Mouse (Mus musculus): ENCODE results near the gene Mapk8. TPM values are rescaled to one million over a fixed set of nuclear protein-coding genes. Genes with fewer than 3 reads are reported as not detected.
"Not testable (repeated sequence)": the region's sequence is repeated elsewhere in the genome, so short reads cannot be mapped to it uniquely, and the experiment has no call there.

Gene Mapk8
- polyA plus RNA-seq, 1 experiment from 2014 or later = 4.2 TPM

GRCm38 (mm10) chr14:33450331-33450730 is 3.4 kb upstream of the Mapk8 start:
- H3K4me2 ChIP-seq (ENCODE audit: low read depth, low read length) = no peak overlapping the region
- no peak overlapping the region for H3K27ac ChIP-seq (ENCODE audit: low read length)
- no peaks in the 10 kb centered on the region for H3K9me3 ChIP-seq (replicated peaks; ENCODE audit: control insufficient read depth, low read length)
- no peaks in the 10 kb centered on the region for H3K27me3 ChIP-seq (ENCODE audit: control insufficient read depth, insufficient read depth, low read depth, low read length)
- ATAC-seq (ENCODE audit: low read depth) = no peak
- peaks cover 3% of the 10 kb centered on the region for H3K4me1 ChIP-seq (ENCODE audit: control insufficient read depth, low read depth, low read length)
- H3K4me3 ChIP-seq (ENCODE audit: low read depth, low read length) = no peak overlapping the region
- no peaks in the 10 kb centered on the region for H3K36me3 ChIP-seq (ENCODE audit: control insufficient read depth, insufficient read depth)
- no peak overlapping the region for H3K9ac ChIP-seq (ENCODE audit: low read depth, low read length)

- H3K27me3 ChIP-seq (ENCODE audit: control insufficient read depth, insufficient read depth, low read depth, low read length) = no peaks in the 10 kb centered on the region
- H3K4me3 ChIP-seq (ENCODE audit: low read depth, low read length) = no peak overlapping the region
- no peaks in the 10 kb centered on the region for H3K36me3 ChIP-seq (ENCODE audit: control insufficient read depth, insufficient read depth)
- H3K4me2 ChIP-seq (ENCODE audit: low read depth, low read length) = no peak overlapping the region
- no peaks in the 10 kb centered on the region for H3K9me3 ChIP-seq (replicated peaks; ENCODE audit: control insufficient read depth, low read length)
- H3K27ac ChIP-seq (ENCODE audit: low read length) = no peak overlapping the region
- 48% methylated on average over 2 of the region's 2 CpGs for WGBS (ENCODE audit: insufficient replicate concordance)
- H3K9ac ChIP-seq (ENCODE audit: low read depth, low read length) = no peak overlapping the region
- H3K4me1 ChIP-seq (ENCODE audit: control insufficient read depth, low read depth, low read length) = peaks cover 3% of the 10 kb centered on the region
- no peak for ATAC-seq (ENCODE audit: low read depth)
These were observed 2.4 kb upstream of the Mapk8 start for GRCm38 (mm10) chr14:33449296-33449840.

- no peak overlapping the region for H3K27ac ChIP-seq (ENCODE audit: low read length)
- WGBS (ENCODE audit: insufficient replicate concordance) = 71% methylated on average over 4 of the region's 4 CpGs
- ATAC-seq (ENCODE audit: low read depth) = no peak
These were observed 1.3 kb upstream of the Mapk8 start for GRCm38 (mm10) chr14:33448276-33448675.

GRCm38 (mm10) chr14:33446561-33447023 is 366 bp downstream of the Mapk8 start:
- Histone ChIP-seq H3K4me3 (ENCODE audit: low read depth, low read length) (peak overlapping the region; percentile 89), H3K9ac (ENCODE audit: low read depth, low read length) (peak overlapping the region; percentile 79), H3K36me3 (ENCODE audit: control insufficient read depth, insufficient read depth) (no peaks in the 10 kb centered on the region), H3K27ac (ENCODE audit: low read length) (peak overlapping the region; percentile 82), H3K9me3 (replicated peaks; ENCODE audit: control insufficient read depth, low read length) (no peaks in the 10 kb centered on the region), H3K27me3 (ENCODE audit: control insufficient read depth, insufficient read depth, low read depth, low read length) (no peaks in the 10 kb centered on the region), H3K4me1 (ENCODE audit: control insufficient read depth, low read depth, low read length) (peaks cover 3% of the 10 kb centered on the region), H3K4me2 (ENCODE audit: low read depth, low read length) (peak overlapping the region; percentile 88)
- WGBS (ENCODE audit: insufficient replicate concordance) = under 1% methylated on average over 59 of the region's 72 CpGs
- peak; percentile 47 for ATAC-seq (ENCODE audit: low read depth)

More at GRCm38 (mm10) chr14:33448276-33448675, 1.3 kb upstream of the Mapk8 start:
- no peaks in the 10 kb centered on the region for H3K27me3 ChIP-seq (ENCODE audit: control insufficient read depth, insufficient read depth, low read depth, low read length)
- H3K9me3 ChIP-seq (replicated peaks; ENCODE audit: control insufficient read depth, low read length) = no peaks in the 10 kb centered on the region
- no peaks in the 10 kb centered on the region for H3K36me3 ChIP-seq (ENCODE audit: control insufficient read depth, insufficient read depth)
- no peak overlapping the region for H3K4me2 ChIP-seq (ENCODE audit: low read depth, low read length)
- H3K9ac ChIP-seq (ENCODE audit: low read depth, low read length) = no peak overlapping the region
- peaks cover 3% of the 10 kb centered on the region for H3K4me1 ChIP-seq (ENCODE audit: control insufficient read depth, low read depth, low read length)
- no peak overlapping the region for H3K4me3 ChIP-seq (ENCODE audit: low read depth, low read length)

GRCm38 (mm10) chr14:33445962-33446361 is 996 bp downstream of the Mapk8 start:
- no peaks in the 10 kb centered on the region for H3K9me3 ChIP-seq (replicated peaks; ENCODE audit: control insufficient read depth, low read length)
- peak overlapping the region; percentile 79 for H3K9ac ChIP-seq (ENCODE audit: low read depth, low read length)
- no peaks in the 10 kb centered on the region for H3K27me3 ChIP-seq (ENCODE audit: control insufficient read depth, insufficient read depth, low read depth, low read length)
- 33% methylated on average over 3 of the region's 3 CpGs for WGBS (ENCODE audit: insufficient replicate concordance)
- no peak overlapping the region for H3K27ac ChIP-seq (ENCODE audit: low read length)
- H3K36me3 ChIP-seq (ENCODE audit: control insufficient read depth, insufficient read depth) = no peaks in the 10 kb centered on the region
- peak overlapping the region; percentile 88 for H3K4me2 ChIP-seq (ENCODE audit: low read depth, low read length)
- peak overlapping the region; percentile 89 for H3K4me3 ChIP-seq (ENCODE audit: low read depth, low read length)
- ATAC-seq (ENCODE audit: low read depth) = no peak
- peaks cover 3% of the 10 kb centered on the region for H3K4me1 ChIP-seq (ENCODE audit: control insufficient read depth, low read depth, low read length)

GRCm38 (mm10) chr14:33443780-33444179 is 3.2 kb downstream of the Mapk8 start:
- no peak for ATAC-seq (ENCODE audit: low read depth)
- WGBS (ENCODE audit: insufficient replicate concordance) = 52% methylated on average over 2 of the region's 2 CpGs
- H3K9ac ChIP-seq (ENCODE audit: low read depth, low read length) = no peak overlapping the region

GRCm38 (mm10) chr14:33432485-33432884 is 14.5 kb downstream of the Mapk8 start:
- WGBS (ENCODE audit: insufficient replicate concordance) = 59% methylated on average over 4 of the region's 4 CpGs

More at GRCm38 (mm10) chr14:33443780-33444179, 3.2 kb downstream of the Mapk8 start:
- Histone ChIP-seq H3K27ac (ENCODE audit: low read length) (no peak overlapping the region), H3K27me3 (ENCODE audit: control insufficient read depth, insufficient read depth, low read depth, low read length) (no peaks in the 10 kb centered on the region), H3K36me3 (ENCODE audit: control insufficient read depth, insufficient read depth) (no peaks in the 10 kb centered on the region), H3K9me3 (replicated peaks; ENCODE audit: control insufficient read depth, low read length) (no peaks in the 10 kb centered on the region), H3K4me2 (ENCODE audit: low read depth, low read length) (no peak overlapping the region), H3K4me3 (ENCODE audit: low read depth, low read length) (no peak overlapping the region), H3K4me1 (ENCODE audit: control insufficient read depth, low read depth, low read length) (peaks cover 3% of the 10 kb centered on the region)

GRCm38 (mm10) chr14:33424124-33424523 is 22.8 kb downstream of the Mapk8 start:
- Histone ChIP-seq H3K9me3 (replicated peaks; ENCODE audit: control insufficient read depth, low read length) (no peaks in the 10 kb centered on the region), H3K36me3 (ENCODE audit: control insufficient read depth, insufficient read depth) (no peaks in the 10 kb centered on the region), H3K9ac (ENCODE audit: low read depth, low read length) (no peak overlapping the region), H3K4me3 (ENCODE audit: low read depth, low read length) (no peak overlapping the region), H3K4me1 (ENCODE audit: control insufficient read depth, low read depth, low read length) (no peaks in the 10 kb centered on the region), H3K27ac (ENCODE audit: low read length) (no peak overlapping the region), H3K27me3 (ENCODE audit: control insufficient read depth, insufficient read depth, low read depth, low read length) (no peaks in the 10 kb centered on the region), H3K4me2 (ENCODE audit: low read depth, low read length) (no peak overlapping the region)
- ATAC-seq (ENCODE audit: low read depth) = no peak

More at GRCm38 (mm10) chr14:33432485-33432884, 14.5 kb downstream of the Mapk8 start:
- not testable (repeated sequence) for ATAC-seq (ENCODE audit: low read depth); H3K4me1 ChIP-seq (ENCODE audit: control insufficient read depth, low read depth, low read length); H3K4me3 ChIP-seq (ENCODE audit: low read depth, low read length); H3K9me3 ChIP-seq (replicated peaks; ENCODE audit: control insufficient read depth, low read length); H3K27me3 ChIP-seq (ENCODE audit: control insufficient read depth, insufficient read depth, low read depth, low read length); H3K9ac ChIP-seq (ENCODE audit: low read depth, low read length); H3K4me2 ChIP-seq (ENCODE audit: low read depth, low read length); H3K27ac ChIP-seq (ENCODE audit: low read length); H3K36me3 ChIP-seq (ENCODE audit: control insufficient read depth, insufficient read depth)

GRCm38 (mm10) chr14:33423003-33423402 is 24.0 kb downstream of the Mapk8 start:
- WGBS (ENCODE audit: insufficient replicate concordance) = 30% methylated on average over 1 of the region's 1 CpGs

More at GRCm38 (mm10) chr14:33423003-33423402, 24.0 kb downstream of the Mapk8 start:
- Histone ChIP-seq H3K4me1 (ENCODE audit: control insufficient read depth, low read depth, low read length) (no peaks in the 10 kb centered on the region), H3K9me3 (replicated peaks; ENCODE audit: control insufficient read depth, low read length) (no peaks in the 10 kb centered on the region), H3K27me3 (ENCODE audit: control insufficient read depth, insufficient read depth, low read depth, low read length) (no peaks in the 10 kb centered on the region), H3K36me3 (ENCODE audit: control insufficient read depth, insufficient read depth) (no peaks in the 10 kb centered on the region), H3K4me2 (ENCODE audit: low read depth, low read length) (no peak overlapping the region), H3K27ac (ENCODE audit: low read length) (no peak overlapping the region), H3K9ac (ENCODE audit: low read depth, low read length) (no peak overlapping the region), H3K4me3 (ENCODE audit: low read depth, low read length) (no peak overlapping the region)
- no peak for ATAC-seq (ENCODE audit: low read depth)

Data from liver, embryonic 16.5 days (tissue).